Mouse (Mus musculus): ENCODE measurements around the gene Selenov.

- TF ChIP-seq CTCF (IDR thresholded peaks at IDR 0.05; ENCODE audit: low read depth): no peak
- no peak for TF ChIP-seq EP300 (IDR thresholded peaks at IDR 0.05; ENCODE audit: low read depth)
These were observed 10.4 kb downstream of the Selenov start for GRCm38 (mm10) chr7:28280630-28281029.
